Mouse (Mus musculus) cerebellum, adult 18-20 months (tissue): ENCODE measurements at regions not wholly inside any gene's neighbourhood (a gene's known extent, or its start where the extent isn't known, plus 50 kb on each side); places are given as distances from the start of the nearest gene placed in this dataset.

Experiments used
- DNase-seq, 2 experiments: peaks; one replicate each; pipeline ENCODE4 v3.0.0; 2021

DNA sequence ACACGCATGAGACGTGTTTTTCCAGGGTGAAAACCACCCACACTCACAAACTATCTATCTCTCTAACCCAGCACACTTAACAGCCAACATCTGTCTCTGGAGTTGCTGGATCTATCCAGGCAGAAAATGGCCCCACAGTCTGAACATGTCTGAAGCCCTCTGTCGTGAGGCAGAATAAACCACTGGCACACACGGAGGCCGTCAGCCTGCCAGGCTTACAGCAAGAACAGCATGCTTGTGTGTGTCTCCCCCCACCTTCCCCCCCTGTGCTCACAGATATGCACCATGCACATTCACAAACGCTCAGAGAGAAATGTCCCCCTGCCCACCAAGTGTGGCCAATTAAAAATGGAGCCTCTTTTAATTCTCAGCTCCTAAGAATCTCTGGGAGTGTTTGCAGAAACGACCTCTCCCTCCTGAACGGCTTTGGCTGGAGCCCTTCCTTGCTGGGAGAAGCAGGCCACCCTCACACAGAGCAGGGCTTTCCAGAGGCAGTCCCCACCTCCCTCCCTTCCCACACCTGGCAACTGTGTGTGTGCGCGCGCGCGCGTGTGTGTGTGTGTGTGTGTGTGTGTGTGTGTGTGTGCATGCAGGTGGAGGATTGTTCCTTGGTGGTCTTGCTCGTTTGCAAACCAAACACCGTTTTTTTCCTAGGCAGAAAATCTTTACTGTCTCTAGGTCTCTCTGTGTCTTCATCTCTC is 88.7 kb downstream of the Edn3 start:
- DNase-seq, result no peak

DNA sequence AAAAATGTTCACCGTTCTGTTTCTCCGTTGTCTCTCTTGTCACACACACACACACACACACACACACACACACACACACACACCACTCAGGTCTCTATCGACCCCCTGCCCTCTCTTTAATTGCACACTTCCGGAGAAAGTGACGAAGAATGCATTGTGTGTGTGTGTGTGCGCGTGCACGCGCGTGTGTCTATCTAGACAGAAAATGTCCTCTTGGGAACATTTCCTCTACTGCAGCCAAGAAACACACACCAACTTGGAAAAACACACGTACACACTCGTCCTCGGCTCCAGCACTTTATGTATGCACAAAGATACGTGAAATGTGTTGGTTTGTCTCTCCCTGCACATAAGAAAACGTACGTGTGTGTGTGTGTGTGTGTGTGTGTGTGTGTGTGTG is 90.4 kb downstream of the Edn3 start:
- no peak for DNase-seq

DNA sequence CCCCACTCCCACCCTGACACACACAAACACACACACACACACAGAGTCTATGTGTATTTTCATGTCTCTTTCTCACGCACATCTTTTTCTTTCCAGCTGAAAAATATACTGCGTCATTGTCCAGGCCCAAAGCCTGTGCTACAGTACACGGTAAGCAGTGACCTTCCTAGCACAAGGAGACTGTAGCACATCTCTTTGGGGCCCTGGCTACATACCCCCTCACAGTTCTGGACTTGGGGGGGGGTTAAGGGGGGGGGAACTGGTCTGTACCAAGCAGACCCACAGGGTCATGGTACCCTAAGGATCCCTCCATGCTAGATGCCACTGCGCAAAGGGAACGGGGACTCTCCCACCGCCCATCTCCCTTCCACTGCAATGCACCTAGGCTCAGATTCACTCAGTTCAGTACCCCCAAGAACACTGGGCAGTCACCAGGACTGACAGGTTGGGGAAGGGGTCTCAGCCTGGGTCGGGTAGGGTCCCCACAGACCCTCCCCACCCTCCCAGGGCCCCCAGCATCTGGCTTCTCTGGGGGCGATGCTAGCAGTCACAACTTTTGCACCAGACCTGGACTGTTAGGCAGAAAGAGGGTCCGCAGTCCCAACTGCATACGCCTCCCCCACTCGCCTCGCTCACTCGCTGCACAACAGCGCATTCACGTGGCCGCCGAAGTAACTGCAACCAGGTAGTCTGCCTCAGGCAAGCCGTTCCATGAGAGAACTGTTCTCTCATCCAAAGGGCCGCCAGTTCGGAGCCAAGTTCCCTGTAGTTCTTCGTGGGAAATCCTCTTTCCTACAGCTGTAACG is 91.3 kb downstream of the Edn3 start:
- peak; percentile 7 to 27 for DNase-seq

DNA sequence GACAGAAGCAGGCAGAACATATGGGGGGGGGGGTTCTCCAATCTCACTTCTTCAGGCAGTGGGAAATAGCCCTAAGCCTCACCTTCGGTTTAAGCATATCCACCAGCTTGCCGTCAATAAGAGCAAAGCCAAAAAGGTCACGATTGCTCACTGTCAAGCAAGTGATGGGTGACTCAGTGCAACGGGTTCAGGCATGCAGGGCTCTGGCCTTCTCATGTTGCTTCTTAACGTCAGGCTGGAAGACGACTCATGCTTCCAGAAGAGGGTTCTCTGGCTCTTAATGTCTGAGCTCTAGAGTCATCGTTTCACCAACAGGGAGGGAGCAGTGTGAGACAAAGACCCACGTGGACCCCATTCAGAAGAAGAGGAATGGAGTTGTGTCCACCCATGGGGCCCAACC is 93.4 kb downstream of the Edn3 start:
- DNase-seq, result no peak

DNA sequence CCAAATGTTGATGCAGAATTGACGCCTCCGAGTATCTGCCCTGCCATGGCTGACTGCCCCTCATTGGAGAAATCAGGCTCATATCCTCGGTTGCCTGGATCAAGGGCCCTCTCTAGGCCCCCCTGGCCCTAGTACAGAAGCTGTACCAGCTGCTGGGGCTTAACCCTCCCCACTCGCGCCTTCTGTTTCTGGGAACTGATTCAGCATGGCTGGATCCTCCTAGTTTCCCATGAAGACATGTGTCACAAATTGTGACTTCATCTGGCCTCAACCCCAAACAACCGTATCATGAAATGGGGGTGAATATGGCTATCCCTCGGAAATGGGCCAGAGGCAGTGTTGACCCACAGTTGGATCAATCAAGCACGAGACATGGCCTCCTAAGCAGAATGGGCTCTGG is 95.1 kb downstream of the Edn3 start:
- DNase-seq, result no peak

DNA sequence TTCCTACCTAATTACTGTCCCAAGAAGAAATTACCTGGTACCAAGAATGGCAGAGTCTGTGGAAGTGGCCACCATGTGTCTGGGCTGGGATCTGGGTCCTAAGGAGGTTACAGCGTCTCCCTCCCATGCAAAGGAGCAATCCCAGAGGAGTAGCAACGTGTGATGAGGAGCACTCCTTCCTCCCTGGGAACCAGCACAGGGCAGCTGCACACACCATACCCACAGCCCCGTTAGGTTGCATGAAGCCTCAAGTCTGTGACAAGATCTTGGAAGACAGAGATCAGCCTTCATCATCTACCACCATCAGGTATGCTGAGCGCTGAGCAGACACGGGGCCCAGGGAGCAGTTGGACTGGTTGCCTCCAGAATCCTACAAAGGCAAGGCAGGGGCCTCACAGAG is 95.7 kb downstream of the Edn3 start:
- DNase-seq, result no peak

DNA sequence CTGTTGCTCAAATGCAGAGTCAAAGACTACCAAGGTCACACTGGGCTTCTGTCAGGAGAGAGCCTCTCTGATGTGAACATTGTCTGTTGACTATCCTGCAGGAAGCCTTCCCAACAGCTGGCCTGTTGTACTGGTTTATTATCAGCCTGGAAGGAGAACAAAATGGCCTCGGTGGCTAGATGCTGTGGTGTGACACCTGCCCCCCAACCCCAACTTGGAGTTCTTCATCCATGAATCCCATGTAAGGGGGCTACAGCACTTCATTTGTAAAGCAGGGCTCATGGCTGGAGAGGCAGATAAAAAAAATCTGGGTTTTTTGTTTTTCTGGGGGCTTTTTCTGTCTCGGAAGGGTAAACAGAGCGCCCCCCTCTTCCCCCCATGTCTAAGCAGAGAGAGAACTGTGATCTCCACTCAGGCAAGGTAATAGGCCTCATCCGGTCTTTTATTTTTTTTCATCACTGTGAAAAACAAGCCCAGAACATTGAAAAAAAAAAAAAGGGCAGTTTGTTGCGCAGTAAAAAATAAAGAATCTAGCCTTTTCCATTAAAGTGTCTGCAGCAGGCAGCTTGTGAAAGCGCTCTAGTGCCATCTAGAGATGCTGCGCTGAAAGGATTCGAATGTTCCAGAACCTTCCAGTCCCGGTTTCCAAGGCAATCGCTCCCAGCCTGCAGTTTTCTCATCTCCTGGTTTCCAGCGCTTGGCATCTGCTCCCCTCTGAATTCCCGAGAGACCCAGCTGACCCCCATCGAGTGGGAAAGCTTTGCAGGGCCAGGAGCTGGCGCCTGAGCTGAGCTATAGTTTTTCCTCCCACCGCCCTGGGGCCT is 97.8 kb downstream of the Edn3 start:
- DNase-seq, result peak; percentile 49 to 50

DNA sequence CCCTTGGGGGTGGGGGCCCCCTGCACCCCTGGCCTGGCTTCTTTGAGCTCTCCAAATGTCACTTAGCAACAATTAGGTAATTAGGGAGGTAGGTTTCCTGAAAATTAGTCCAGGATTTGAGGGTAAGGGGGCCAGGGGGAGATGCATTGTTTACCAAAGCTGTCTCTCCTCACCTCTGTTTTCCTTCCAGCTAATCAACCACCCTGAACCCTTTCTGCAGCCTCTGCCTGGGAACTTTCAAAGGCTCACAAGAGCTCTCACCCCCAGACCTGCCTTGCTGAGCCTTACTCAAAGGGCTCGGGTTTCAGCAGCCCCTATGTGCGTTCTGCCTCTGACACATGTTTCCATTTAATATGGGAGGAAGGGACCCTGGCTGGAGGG is 98.4 kb downstream of the Edn3 start:
- DNase-seq, result no peak

DNA sequence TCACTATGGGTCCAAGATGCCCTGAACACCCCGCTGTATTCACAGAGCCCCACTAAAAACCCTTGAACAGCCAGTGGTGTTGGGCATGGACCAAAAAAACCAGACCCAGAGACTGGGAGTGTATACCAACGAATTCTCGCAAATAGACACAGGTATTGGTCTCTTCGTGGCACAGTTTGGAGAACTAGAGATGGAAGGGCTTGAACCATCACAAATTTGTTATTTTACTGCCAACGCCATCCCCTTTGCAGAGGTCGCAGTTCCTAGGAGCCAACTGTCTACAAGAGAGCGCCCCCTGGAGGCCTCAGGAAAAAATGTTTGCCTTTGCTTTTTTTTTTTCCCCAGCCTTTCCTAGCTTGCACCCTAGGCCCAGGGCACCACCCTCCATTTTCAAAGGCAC is 99.1 kb downstream of the Edn3 start:
- DNase-seq, result peak; percentile 7 to 40

DNA sequence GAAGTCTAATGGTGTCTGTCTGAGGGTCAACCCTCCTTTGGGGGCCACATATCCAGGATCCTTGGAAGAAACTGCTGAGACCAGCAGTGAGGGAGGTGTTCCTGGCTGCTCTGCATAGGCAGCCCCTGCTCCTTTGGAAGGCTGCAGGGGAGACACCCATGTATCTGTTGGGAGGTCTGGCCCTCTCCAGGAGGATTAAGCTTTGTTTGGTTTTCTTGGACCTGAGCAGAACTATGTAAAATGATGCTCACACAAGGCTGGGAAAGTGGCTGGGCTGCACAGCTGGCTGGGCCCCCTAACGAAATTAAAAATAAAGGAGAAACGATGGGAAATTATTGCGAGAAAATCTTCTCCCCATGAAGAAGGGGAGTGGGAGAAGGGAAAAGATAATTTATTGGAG is 104.2 kb downstream of the Edn3 start:
- DNase-seq, result no peak

DNA sequence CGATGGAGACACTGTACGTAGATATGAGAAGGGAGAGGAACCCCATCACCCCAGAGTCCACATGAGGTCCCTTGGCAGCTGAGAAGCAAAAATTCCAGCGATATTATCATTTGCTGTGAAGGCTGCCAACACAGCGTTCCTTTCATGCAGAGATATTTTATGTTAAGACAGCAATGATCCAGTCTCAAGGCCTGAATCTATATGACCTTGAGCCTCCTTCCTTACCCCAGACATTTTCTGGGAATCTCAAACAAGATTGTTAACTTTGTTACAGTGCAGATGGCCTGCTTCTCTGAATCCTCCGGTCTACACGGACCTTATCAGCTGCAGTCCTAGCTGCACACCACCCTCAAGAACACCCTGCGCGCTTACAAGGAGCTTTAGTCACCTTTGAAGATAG is 106.1 kb downstream of the Edn3 start:
- DNase-seq, result no peak

DNA sequence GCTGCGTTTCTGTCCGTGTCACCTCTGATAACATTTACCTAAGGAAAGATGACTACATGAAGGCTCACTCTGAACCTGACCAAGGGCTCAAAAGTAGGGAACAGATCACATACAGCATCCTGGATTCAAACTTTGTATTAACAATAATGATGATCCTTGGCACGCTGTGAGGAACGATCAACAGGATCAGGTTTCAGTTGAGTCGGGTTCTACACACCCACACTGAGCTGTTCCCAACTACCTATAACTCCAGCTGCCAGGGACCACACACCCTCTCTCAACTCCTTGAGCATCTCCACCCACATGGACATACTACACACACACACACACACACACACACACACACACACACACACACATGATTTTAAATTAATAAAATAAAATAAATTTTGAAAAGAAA is 107.0 kb downstream of the Edn3 start:
- DNase-seq, result no peak

DNA sequence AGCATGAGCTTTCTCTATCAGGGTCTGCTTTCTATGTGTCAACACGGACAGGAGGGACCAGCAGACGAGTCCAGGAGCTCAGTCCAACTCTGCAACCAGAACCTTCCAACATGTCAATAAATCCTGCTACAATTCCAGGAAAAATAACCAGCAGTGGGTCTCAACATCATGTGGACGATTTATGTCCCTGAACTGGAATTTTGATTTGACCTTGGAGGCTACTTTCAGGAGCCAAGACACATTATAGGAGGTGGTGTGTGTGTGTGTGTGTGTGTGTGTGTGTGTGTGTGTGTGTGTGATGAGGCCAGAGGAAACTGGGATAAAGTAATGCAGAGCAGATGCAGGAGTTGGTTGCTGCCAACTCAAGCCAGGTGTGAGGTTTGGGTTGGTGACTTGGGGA is 107.8 kb downstream of the Edn3 start:
- no peak for DNase-seq

DNA sequence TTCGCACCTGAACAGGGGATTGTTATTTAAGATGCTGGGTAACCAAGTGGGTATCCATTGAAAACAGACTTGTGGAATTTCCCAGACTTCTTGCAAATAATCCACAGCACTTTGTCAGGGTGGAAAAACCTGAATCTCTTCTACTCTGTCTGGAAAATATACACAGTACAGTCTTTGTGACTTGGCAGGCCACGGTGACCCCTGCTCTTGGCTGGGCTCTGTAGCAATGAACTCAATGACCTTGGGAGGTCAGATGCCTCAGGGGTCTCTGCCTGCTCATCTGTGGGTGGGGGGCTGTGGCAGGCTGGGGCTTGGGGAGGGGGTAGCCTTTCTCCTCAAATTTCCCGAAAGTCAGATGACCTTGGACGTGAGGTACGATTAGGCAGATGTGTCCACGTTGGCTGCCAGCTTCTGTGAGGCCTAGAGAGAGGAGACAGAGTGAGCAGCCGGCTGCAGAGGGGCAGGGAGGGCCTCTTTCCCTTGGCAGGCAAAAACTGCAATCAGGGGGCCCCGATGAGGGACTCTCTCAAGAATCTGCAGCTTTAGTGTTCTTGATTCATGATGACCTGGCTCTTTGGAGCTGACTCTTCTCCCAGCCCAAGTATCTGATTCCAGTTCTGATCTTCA is 108.4 kb downstream of the Edn3 start:
- no peak for DNase-seq

DNA sequence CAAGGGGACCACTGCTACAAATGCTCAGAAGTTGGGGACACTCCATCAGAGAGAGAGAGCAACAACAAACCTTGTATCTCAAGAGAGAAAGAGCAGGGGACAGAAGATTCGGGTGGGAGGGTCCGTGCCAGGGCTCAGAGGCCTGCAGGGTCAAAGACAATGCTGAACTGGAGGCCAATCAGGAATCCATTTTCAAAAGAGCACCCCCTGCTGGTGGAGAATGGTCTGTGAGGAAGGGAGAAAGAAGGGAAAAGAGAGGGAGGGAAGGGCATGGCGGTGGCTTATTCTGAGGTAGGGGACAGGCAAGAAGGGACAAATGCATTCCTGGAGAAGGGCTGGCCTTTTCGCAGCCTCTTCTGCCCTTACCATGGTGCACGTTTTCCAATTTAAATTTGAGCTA is 109.9 kb downstream of the Edn3 start:
- DNase-seq, result no peak

DNA sequence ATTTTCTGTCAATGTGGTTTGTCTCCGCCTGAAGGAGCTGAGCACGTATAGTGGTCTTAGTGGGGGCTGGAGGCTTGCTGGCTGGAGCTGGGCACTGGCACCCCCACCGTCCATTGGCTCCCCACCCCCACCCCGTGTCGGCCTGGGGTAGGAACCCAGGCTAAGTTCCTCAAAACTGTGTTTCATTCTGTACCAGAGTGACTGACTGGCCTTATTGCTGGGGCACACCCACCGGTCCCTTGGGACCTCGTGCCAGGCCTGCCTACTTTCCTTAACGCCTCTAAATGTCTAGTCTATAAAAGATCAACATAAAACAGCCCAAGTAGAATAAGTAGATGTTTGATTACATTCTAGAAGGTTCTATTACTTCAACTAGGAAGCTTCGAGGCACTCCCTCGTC is 110.8 kb downstream of the Edn3 start:
- no peak for DNase-seq

DNA sequence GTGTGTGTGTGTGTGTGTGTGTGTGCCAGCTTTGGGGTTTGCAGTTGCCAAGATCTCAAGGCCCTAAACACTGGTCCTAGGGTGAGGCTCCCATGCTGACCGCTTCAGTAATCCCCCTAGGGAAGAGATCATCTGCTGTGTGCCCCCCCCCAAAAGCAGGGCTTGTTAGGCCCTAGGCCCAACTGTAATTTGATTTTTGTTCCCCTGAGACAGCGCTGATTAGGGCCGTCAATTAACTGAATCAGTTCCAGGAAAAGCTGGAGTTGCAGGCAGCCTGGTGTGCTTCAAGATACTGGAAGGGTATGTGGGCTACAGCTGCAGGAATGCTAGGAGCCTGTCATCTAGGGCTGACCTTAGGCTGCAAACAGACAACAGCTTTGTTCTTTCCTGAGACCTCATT is 111.4 kb downstream of the Edn3 start:
- DNase-seq, result no peak

DNA sequence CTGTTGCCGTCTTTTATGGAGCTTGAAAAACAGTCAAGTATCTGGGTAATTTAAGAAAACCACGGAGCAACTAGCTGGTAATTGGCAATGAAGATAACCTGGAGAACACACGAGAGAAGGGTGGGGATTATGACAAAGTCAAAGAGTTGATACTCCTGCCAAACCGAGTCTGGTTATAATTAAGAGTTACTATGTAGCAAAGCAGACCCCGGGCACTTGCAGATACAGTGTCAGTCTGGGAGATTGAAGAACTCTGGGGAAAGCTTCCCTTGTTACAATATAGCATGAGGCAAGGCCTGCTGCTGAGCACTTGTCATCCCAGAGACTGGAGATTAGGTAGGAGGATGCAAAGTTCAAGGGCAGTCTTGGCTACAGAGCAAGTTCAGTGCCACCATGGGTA is 116.5 kb downstream of the Edn3 start:
- no peak for DNase-seq

DNA sequence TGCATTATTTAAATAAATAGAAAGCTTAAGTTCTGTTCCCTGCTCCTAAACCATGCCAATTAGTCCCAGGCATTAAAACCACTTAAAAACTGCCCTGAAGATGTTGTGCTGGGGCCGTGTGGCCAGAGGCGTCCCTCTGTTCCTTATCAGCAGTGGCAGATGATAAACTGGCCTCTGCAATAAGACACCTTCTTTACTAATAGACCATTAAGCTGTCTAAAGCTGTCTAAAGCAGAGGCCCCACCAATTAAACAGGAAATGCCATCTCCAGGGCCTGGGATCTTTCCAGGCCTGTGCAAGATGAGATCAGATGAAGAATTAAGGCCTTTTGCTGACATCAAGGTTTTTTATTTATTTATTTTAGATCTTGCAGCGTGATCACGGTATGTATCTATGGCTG is 118.6 kb downstream of the Edn3 start:
- DNase-seq, result no peak

DNA sequence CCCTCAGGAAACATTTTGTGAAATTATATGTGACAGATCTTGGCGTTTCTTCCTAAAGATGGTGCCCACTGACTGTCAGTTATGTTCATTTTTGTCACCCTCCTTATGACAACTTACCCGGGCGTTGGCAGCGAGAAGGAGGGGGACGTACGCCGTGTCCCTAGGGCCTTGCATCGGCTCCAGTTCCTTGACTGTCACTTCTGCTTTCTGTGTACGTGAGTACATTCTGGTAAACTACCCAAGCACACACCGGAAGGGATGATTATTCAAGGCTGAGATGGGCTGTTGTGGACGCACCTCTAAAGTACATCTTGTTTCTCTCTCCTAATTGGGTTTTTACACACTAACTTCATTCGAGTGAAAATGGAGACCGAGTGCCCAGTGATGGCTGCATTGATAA is 120.2 kb downstream of the Edn3 start:
- no peak for DNase-seq

DNA sequence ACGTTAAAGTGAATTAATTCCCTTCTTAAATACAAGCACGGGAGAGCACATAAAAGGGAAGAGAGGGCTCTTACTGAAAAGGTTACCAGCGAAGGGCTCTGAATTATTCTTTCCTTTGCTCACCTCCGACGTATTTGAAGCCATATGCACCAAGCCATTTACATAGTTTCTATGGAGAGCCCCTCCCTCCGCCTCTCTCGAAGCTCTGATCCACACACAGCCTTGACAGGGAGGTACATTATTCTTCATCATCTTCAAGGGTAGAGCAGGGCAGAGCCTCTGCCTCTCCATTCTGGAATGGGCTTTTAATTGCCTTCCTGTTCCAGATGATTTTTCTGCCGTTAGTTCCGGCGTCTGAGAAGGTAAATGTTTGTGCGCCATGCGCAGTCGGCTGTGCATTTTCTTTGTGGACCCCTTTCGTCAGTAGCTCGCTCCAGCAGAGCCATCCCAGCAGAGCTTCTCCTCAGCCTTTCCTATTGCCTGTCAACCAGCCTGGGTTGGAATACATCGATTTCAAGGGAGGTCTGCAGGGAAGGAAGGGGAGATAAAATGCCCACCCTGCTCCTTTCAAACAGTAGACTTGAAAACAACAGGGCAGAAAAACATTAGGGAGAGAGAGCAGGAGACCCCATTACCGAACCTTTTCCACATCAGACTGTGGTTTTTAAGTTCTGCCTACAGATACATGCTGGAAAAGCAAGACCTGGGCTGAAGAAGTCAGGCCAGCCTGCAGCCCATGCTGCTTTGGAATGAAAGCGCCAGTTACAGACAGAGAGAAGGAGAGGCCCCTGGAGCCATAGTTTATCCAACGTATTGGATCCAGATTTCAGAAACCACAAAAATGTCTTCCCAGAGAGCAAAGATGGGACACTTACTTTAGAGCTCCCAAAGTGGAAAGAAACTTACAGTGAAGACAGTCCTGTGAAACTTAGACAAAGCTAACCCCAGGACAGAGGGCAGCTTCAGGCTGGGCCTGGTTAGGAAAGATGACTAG is 124.1 kb downstream of the Edn3 start:
- no peak for DNase-seq

DNA sequence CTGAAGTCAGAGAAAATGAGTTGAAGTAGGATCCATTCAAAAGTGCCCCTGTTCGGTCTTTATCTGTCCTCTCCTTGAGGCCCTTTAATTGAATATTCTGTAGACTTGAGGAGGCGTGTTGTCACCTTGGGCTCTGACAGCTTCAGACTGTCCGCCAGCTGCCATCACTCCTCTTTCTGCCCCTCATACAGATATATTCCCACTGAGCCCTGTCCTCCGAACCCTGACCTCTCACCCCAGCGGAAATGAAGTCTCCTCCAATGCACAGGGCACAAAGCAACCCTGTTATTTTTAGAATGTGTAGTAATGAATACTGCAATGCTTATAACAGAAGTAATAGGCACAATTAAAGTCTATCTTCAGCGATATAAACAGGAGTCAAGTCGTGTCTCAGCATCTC is 117.4 kb upstream of the Gm14444 start:
- no peak for DNase-seq
